In genomic region chr7:143461294-143461870, GRCm38 (mm10) we compare ENCODE assay signal across 8 mouse cellular contexts. TPM values are rescaled to one million over a fixed set of nuclear protein-coding genes. Genes with fewer than 3 reads are reported as not detected.
A peak's percentile ranks its signal among the peaks of the same experiment; 100 is the strongest.
DNase-seq lines count a peak whose midpoint lies in the region; ATAC-seq and TF ChIP-seq lines count a peak whose summit lies in the region.

No protein-coding gene starts in this region.

- ATAC-seq in heart, embryonic 11.5 days (replicated peaks; ENCODE audit: insufficient number of reproducible peaks, low FRiP score, low TSS enrichment), result peak; percentile 47
- peak; percentile 18 for ATAC-seq in heart, postnatal 0 days (ENCODE audit: insufficient read depth, low read depth)
- ATAC-seq in liver, postnatal 0 days, result peak; percentile 40
- no peak for ATAC-seq in activated CD4-positive, CD25-positive, alpha-beta regulatory T cell, adult 4 months

- H3K4me1 ChIP-seq in heart, embryonic 11.5 days (ENCODE audit: control insufficient read depth, insufficient read depth, low read length), result peaks cover 16% of the 10 kb centered on the region
- peaks cover 0 to 13% of the 10 kb centered on the region in 2 experiments; a peak in 2 of 4 replicates for H3K4me1 ChIP-seq in ES-E14 (ENCODE audit: control insufficient read depth in 2 of 2, insufficient read depth in 2 of 2, low read length in 2 of 2, poor library complexity in 1 of 2)
- H3K4me1 ChIP-seq in heart, postnatal 0 days (ENCODE audit: control insufficient read depth, insufficient read depth), result peaks cover 14% of the 10 kb centered on the region; the same call in 1 of the 2 replicates
- peaks cover 26% of the 10 kb centered on the region for H3K4me1 ChIP-seq in liver, postnatal 0 days (ENCODE audit: insufficient read depth)

- H3K27ac ChIP-seq in heart, embryonic 11.5 days (ENCODE audit: low read depth, low read length), result peak overlapping the region; percentile 70
- H3K27ac ChIP-seq in ES-E14 (ENCODE audit: insufficient read depth, low read depth, low read length, poor library complexity, severe bottlenecking), result no peak overlapping the region
- H3K27ac ChIP-seq in heart, postnatal 0 days (ENCODE audit: low read depth), result no peak overlapping the region
- no peak overlapping the region for H3K27ac ChIP-seq in liver, postnatal 0 days (ENCODE audit: low read depth)

- no peak for DNase-seq in heart, postnatal 4 days
- no peak for DNase-seq in ES-E14 (ENCODE audit: low read depth, low spot score)
- DNase-seq in heart, postnatal 0 days (ENCODE audit: low spot score), result no peak
- no peak for DNase-seq in liver, postnatal 0 days
- no peak for DNase-seq in natural killer cell, adult 2 months (ENCODE audit: low spot score in 2 of 2)
- DNase-seq in gastrocnemius, postnatal 14 days, result no peak

- no peak for TF ChIP-seq EP300 in heart, postnatal 0 days (IDR thresholded peaks at IDR 0.05; ENCODE audit: low read depth)
- TF ChIP-seq EP300 in liver, postnatal 0 days (IDR thresholded peaks at IDR 0.05; ENCODE audit: low read depth), result no peak

- no peaks in the 10 kb centered on the region for H3K36me3 ChIP-seq in heart, embryonic 11.5 days (ENCODE audit: control insufficient read depth, insufficient read depth, low read length)
- H3K36me3 ChIP-seq in ES-E14 (ENCODE audit: control insufficient read depth, insufficient read depth, low read length, poor library complexity, severe bottlenecking), result no peaks in the 10 kb centered on the region
- H3K36me3 ChIP-seq in heart, postnatal 0 days (replicated peaks; ENCODE audit: control insufficient read depth, insufficient read depth, low read length), result no peaks in the 10 kb centered on the region
- H3K36me3 ChIP-seq in liver, postnatal 0 days (replicated peaks; ENCODE audit: insufficient read depth, low read length), result no peaks in the 10 kb centered on the region

- in situ Hi-C loops in ES-E14 (cut with MboI; ENCODE audit: low sequenced_read_pairs in 2 of 2, unreplicated experiment in 2 of 2), result no loop called here

- peak overlapping the region; percentile 62; the same call in 1 of the 2 replicates for H3K9ac ChIP-seq in heart, embryonic 11.5 days (ENCODE audit: low read depth, low read length)
- peak overlapping the region; percentile 28; the same call in 1 of the 2 replicates for H3K9ac ChIP-seq in ES-E14 (ENCODE audit: insufficient read depth, low read depth, low read length, poor library complexity, severe bottlenecking)
- H3K9ac ChIP-seq in heart, postnatal 0 days (replicated peaks; ENCODE audit: low read depth, low read length), result no peak overlapping the region
- no peak overlapping the region for H3K9ac ChIP-seq in liver, postnatal 0 days (replicated peaks)

- no peak for TF ChIP-seq CTCF in heart, postnatal 0 days (IDR thresholded peaks at IDR 0.05; ENCODE audit: low read depth)
- no peak for TF ChIP-seq CTCF in liver, postnatal 0 days (IDR thresholded peaks at IDR 0.05; ENCODE audit: low read depth)

- intact Hi-C loops in gastrocnemius, postnatal 14 days (cut with DNase I; ENCODE audit: low total_unique reads), result no loop called here

- peak overlapping the region; percentile 58 for H3K4me2 ChIP-seq in heart, embryonic 11.5 days
- peak overlapping the region; percentile 82 for H3K4me2 ChIP-seq in heart, postnatal 0 days (ENCODE audit: low read depth, low read length)
- H3K4me2 ChIP-seq in liver, postnatal 0 days (ENCODE audit: low read depth, low read length), result peak overlapping the region; percentile 72

- 18% methylated on average over 23 of the region's 32 CpGs for WGBS in heart, embryonic 11.5 days (ENCODE audit: insufficient replicate concordance)
- 36% methylated on average over 21 of the region's 32 CpGs for WGBS in heart, postnatal 0 days
- 35% methylated on average over 15 of the region's 32 CpGs for WGBS in liver, postnatal 0 days (ENCODE audit: insufficient replicate concordance)

- peaks cover 7% of the 10 kb centered on the region for H3K9me3 ChIP-seq in heart, embryonic 11.5 days (replicated peaks; ENCODE audit: control insufficient read depth, low read length)
- no peaks in the 10 kb centered on the region for H3K9me3 ChIP-seq in ES-E14 (ENCODE audit: control insufficient read depth, insufficient read depth, low read depth, low read length)
- no peaks in the 10 kb centered on the region for H3K9me3 ChIP-seq in heart, postnatal 0 days (replicated peaks; ENCODE audit: control insufficient read depth, low read length)
- peaks cover 20% of the 10 kb centered on the region for H3K9me3 ChIP-seq in liver, postnatal 0 days (ENCODE audit: low read length)

- H3K4me3 ChIP-seq in heart, embryonic 11.5 days (ENCODE audit: low read depth, low read length), result peak overlapping the region; percentile 60
- H3K4me3 ChIP-seq in ES-E14 (ENCODE audit: insufficient read depth in 1 of 2, low read depth in 1 of 2, low read length in 2 of 2, poor library complexity in 1 of 2, severe bottlenecking in 1 of 2), result peak overlapping the region; percentile 22 to 45; a peak in 2 of 4 replicates
- peak overlapping the region; percentile 64 for H3K4me3 ChIP-seq in heart, postnatal 0 days (ENCODE audit: low read depth, low read length)
- H3K4me3 ChIP-seq in liver, postnatal 0 days (ENCODE audit: low read depth, low read length), result peak overlapping the region; percentile 49

- H3K27me3 ChIP-seq in heart, embryonic 11.5 days (ENCODE audit: control insufficient read depth, insufficient read depth, low read length), result peaks cover 12% of the 10 kb centered on the region
- 0 out of 2 replicates have a peak, but pooled peaks cover 5% of the 10 kb centered on the region for H3K27me3 ChIP-seq in heart, postnatal 0 days (ENCODE audit: control insufficient read depth, insufficient read depth, low read length)
- H3K27me3 ChIP-seq in liver, postnatal 0 days (ENCODE audit: insufficient read depth, low read length), result peaks cover 22% of the 10 kb centered on the region

TF ChIP-seq in ES-E14, 5 proteins besides CTCF, POLR2A, EP300 and RAD21:
- TF ChIP-seq CHD2 (IDR thresholded peaks at IDR 0.05; ENCODE audit: low read depth, low read length) (no peak), HCFC1 (IDR thresholded peaks at IDR 0.05; ENCODE audit: borderline replicate concordance, insufficient read depth, low read length) (no peak), ZC3H11A (IDR thresholded peaks at IDR 0.05; ENCODE audit: borderline replicate concordance, low read depth, low read length) (no peak), MAFK (IDR thresholded peaks at IDR 0.05; ENCODE audit: insufficient read depth, low read depth, low read length) (no peak), ZNF384 (IDR thresholded peaks at IDR 0.05; ENCODE audit: low read depth, low read length) (no peak)
TF ChIP-seq in ES-E14: peak in this region for 0.

RNA-seq across cellular contexts. Expression of gene Cdkn1c, which starts 0.5 kb away (rescaled TPM):
- 1,643 and 1,679 TPM in 2 replicates for polyA plus RNA-seq in heart, embryonic 11.5 days (2014; fragmentation: Nextera tagmentation; extraction: Ambion mirVana)
- 10 to 100 TPM; 56.1 to 60.4 TPM for total RNA-seq in heart, postnatal 4 days (2021)
- total RNA-seq in ES-E14 (2012; rRNA removed), result 57.9 and 85.6 TPM in 2 replicates
- total RNA-seq in heart, postnatal 0 days (2014; rRNA removed; ENCODE audit: low replicate concordance), result 94.6 and 143 TPM in 2 replicates
- polyA plus RNA-seq in heart, postnatal 0 days (2015; fragmentation: Nextera tagmentation; extraction: Ambion mirVana), result 81.3 and 97.4 TPM in 2 replicates
- polyA plus RNA-seq in liver, postnatal 0 days (2015; fragmentation: Nextera tagmentation; extraction: Ambion mirVana), result 36.4 and 52.4 TPM in 2 replicates
- total RNA-seq in gastrocnemius, postnatal 14 days (2021), result 100 to 1,000 TPM; 565 to 617 TPM
- polyA plus RNA-seq in activated CD4-positive, CD25-positive, alpha-beta regulatory T cell, adult 4 months (2017; shearing (Covaris generic)), result under 1 TPM; 0.24 to 0.41 TPM

RNA-seq across cellular contexts. Expression of gene Slc22a18, which starts 12.2 kb away (rescaled TPM):
- polyA plus RNA-seq in heart, embryonic 11.5 days (2014; fragmentation: Nextera tagmentation; extraction: Ambion mirVana), result 0.52 and 0.87 TPM in 2 replicates
- total RNA-seq in heart, postnatal 4 days (2021), result under 1 TPM; 0.45 to 0.55 TPM
- total RNA-seq in ES-E14 (2012; rRNA removed), result 1.5 and 4.6 TPM in 2 replicates
- 0.27 TPM in 1 of 2 replicates, not detected in the other for total RNA-seq in heart, postnatal 0 days (2014; rRNA removed; ENCODE audit: low replicate concordance)
- polyA plus RNA-seq in heart, postnatal 0 days (2015; fragmentation: Nextera tagmentation; extraction: Ambion mirVana), result 0.60 and 0.93 TPM in 2 replicates
- polyA plus RNA-seq in liver, postnatal 0 days (2015; fragmentation: Nextera tagmentation; extraction: Ambion mirVana), result 18.6 and 20.4 TPM in 2 replicates
- total RNA-seq in gastrocnemius, postnatal 14 days (2021), result under 1 TPM; 0.31 to 0.35 TPM
- polyA plus RNA-seq in activated CD4-positive, CD25-positive, alpha-beta regulatory T cell, adult 4 months (2017; shearing (Covaris generic)), result under 1 TPM in 1 of 2 experiments, not detected in 1; 0.32 TPM

RNA-seq across cellular contexts. Expression of gene Phlda2, which starts 41.6 kb away (rescaled TPM):
- 1.3 and 2.6 TPM in 2 replicates for polyA plus RNA-seq in heart, embryonic 11.5 days (2014; fragmentation: Nextera tagmentation; extraction: Ambion mirVana)
- not detected for total RNA-seq in heart, postnatal 4 days (2021)
- total RNA-seq in ES-E14 (2012; rRNA removed), result 113 and 272 TPM in 2 replicates
- 1.0 TPM in 1 of 2 replicates, not detected in the other for total RNA-seq in heart, postnatal 0 days (2014; rRNA removed; ENCODE audit: low replicate concordance)
- not detected in 2 replicates for polyA plus RNA-seq in heart, postnatal 0 days (2015; fragmentation: Nextera tagmentation; extraction: Ambion mirVana)
- polyA plus RNA-seq in liver, postnatal 0 days (2015; fragmentation: Nextera tagmentation; extraction: Ambion mirVana), result 10.5 and 10.8 TPM in 2 replicates
- not detected for total RNA-seq in gastrocnemius, postnatal 14 days (2021)
- polyA plus RNA-seq in activated CD4-positive, CD25-positive, alpha-beta regulatory T cell, adult 4 months (2017; shearing (Covaris generic)), result not detected

Comparison
In these comparisons a context has a peak if more than half of its experiments do, and no peak if none do; other contexts are left out.
1. H3K9ac ChIP-seq: peak in heart, embryonic 11.5 days (single experiment) and ES-E14 (single experiment); none in heart, postnatal 0 days (single experiment) and liver, postnatal 0 days (single experiment).
2. RNA of gene Phlda2, which starts 41.6 kb away (total RNA-seq): 113 to 272 TPM in ES-E14; not detected in heart, postnatal 4 days, 1.0 TPM in heart, postnatal 0 days and not detected in gastrocnemius, postnatal 14 days; every median in the first group is over 10 times any median in the second.
3. Peak in every context shown above with its lines, with median percentiles within 50 percentile points of each other: H3K4me2 ChIP-seq and H3K4me3 ChIP-seq.